Mouse (Mus musculus) c-Kit-positive CD71-negative TER-119-negative erythroid progenitor cells, embryonic 14.5 days (primary cell): Measurements from ENCODE around the gene Pde6c.
A peak's percentile ranks its signal among the peaks of the same experiment; 100 is the strongest.

ENCODE experiments used
- DNase-seq: peaks from one replicate; pipeline ENCODE4 v3.0.0-alpha.2; 2013; ENCODE audit warnings: low read depth

Gene Pde6c

GRCm38 (mm10) chr19:38143540-38144271 is 11.1 kb downstream of the Pde6c start:
- no peak for DNase-seq

GRCm38 (mm10) chr19:38156243-38156642 is 23.7 kb downstream of the Pde6c start:
- DNase-seq = no peak

GRCm38 (mm10) chr19:38161648-38162354 is 29.2 kb downstream of the Pde6c start:
- no peak for DNase-seq

- DNase-seq = no peak
Observed at GRCm38 (mm10) chr19:38164633-38165032, 32.1 kb downstream of the Pde6c start.

- DNase-seq = no peak
Observed at GRCm38 (mm10) chr19:38179675-38180074, 47.1 kb downstream of the Pde6c start.

GRCm38 (mm10) chr19:38186631-38187344 is 54.2 kb downstream of the Pde6c start:
- no peak for DNase-seq

GRCm38 (mm10) chr19:38187345-38187680 is 54.7 kb downstream of the Pde6c start:
- DNase-seq = no peak

GRCm38 (mm10) chr19:38190606-38191005 is 58.0 kb downstream of the Pde6c start:
- DNase-seq = no peak

- no peak for DNase-seq
Observed at GRCm38 (mm10) chr19:38191446-38191845, 58.9 kb downstream of the Pde6c start.

- DNase-seq = no peak
Observed at GRCm38 (mm10) chr19:38195245-38195644, 62.7 kb downstream of the Pde6c start.

GRCm38 (mm10) chr19:38198731-38199130 is 66.2 kb downstream of the Pde6c start:
- DNase-seq = no peak

GRCm38 (mm10) chr19:38206669-38207068 is 74.1 kb downstream of the Pde6c start:
- DNase-seq = no peak

- no peak for DNase-seq
Observed at GRCm38 (mm10) chr19:38217696-38218095, 85.1 kb downstream of the Pde6c start.

GRCm38 (mm10) chr19:38223356-38223904 is 90.8 kb downstream of the Pde6c start:
- no peak for DNase-seq

GRCm38 (mm10) chr19:38223905-38224684 is 91.5 kb downstream of the Pde6c start, which contains the start of gene Fra10ac1:
Fra10ac1 (minus strand) TSS chr19:38224156.
- DNase-seq = peak; percentile 75

GRCm38 (mm10) chr19:38224685-38225060 is 92.1 kb downstream of the Pde6c start:
- DNase-seq = no peak

- no peak for DNase-seq
Observed at GRCm38 (mm10) chr19:38228699-38229098, 96.1 kb downstream of the Pde6c start.

GRCm38 (mm10) chr19:38232087-38232486 is 99.5 kb downstream of the Pde6c start:
- no peak for DNase-seq

- no peak for DNase-seq
Observed at GRCm38 (mm10) chr19:38232516-38232915, 99.9 kb downstream of the Pde6c start.
